Mouse (Mus musculus): Measurements from ENCODE around the gene Msh3.

The Msh3 gene

DNA sequence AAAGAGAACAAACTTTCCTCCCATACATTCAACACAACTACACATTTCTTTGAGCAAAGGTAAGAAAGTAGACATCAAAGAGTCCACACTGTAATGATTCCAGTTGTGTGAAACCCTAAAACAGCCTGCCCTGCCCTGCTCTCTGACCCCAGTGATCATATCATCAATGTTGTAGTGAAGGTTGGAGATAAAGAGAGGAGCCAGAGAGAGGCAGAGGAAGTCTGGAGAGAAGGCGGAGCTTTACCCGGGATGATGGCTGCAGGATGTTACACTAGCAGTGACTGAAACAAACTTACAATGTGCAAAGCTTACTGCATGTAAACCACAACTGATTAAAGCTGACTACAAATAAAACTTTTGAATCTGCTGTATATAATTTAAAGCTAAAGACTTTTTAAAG, 26.8 kb downstream of the Msh3 start:
- DNase-seq: no peak

DNA sequence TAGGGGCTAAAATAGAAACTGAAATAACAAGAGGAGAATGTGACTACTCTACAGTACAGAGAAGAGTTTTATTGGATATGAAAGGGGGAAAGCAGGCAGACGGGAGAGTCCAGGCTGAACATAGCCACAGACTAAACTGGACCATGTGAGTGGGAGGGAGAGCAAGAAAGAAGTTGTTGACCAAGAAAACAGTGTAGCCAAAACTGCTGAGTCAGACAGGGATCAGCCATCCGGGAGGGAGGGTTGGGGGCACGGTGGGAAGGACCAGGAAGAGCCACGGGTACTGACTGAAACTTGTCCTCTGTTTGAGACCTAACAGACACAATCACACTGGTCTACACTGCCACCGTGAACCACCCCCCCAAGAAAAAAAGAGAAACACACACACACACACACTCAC, 28.8 kb downstream of the Msh3 start:
- no peak for DNase-seq

DNA sequence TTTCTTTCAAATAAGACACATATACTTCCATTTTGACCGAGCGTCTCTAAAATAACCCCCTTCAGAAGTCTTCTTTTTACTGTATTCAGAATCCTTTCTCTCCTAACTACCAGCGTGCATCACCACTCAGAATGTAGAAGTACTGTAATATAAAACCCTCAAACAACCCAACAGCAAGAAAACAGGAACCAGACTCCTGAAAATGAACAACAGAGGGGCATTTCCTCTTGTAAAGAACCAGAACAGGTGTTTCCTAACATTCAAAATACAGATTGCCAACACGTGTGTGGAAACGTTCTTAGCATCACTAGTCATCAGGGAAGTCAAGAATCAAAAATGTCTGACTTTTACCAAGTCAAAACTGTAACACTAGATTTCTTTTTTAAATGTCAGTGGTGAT, 34.0 kb downstream of the Msh3 start:
- no peak for DNase-seq

DNA sequence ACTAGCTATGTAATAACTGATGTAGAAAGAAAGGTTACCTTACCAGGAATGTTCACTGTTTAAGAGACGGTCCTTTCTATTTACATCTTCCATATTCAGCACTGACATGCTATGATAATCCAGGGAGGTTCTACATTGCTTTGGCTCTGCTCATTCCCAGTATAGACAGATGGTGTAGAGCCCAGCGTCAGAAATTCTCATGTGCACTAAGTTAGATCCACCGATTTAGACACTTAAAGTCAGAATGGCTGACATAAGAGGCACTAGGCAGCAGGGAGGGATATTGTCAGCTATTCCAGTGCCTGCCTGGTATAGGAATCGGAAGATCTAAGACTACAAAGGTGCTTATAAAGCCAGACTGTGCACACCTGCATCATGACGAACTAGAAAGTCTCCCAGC, 40.2 kb downstream of the Msh3 start:
- DNase-seq: no peak

DNA sequence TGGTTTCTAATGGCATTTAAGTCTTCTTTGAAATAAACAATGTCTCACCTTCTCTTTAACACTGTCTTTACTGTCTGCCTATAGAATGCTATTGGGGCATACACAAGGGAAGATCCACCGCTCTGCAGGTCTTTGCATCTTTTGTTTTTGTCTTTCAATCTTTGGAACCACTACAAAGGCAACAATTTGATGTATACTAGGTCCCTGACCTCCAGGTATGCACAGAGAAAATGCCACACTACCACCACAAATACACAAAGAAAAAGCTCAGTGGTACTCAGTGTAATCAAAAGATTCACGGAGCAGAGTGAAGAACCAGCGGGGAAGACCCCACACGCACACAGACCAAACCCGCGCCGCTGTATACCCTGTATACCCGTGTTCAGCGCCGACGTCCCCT, 49.1 kb downstream of the Msh3 start, which contains the start of gene Gm20379:
Gene Gm20379 (plus strand): TSS at position 301 of the 400 bp plus-strand sequence.
- no peak for DNase-seq

DNA sequence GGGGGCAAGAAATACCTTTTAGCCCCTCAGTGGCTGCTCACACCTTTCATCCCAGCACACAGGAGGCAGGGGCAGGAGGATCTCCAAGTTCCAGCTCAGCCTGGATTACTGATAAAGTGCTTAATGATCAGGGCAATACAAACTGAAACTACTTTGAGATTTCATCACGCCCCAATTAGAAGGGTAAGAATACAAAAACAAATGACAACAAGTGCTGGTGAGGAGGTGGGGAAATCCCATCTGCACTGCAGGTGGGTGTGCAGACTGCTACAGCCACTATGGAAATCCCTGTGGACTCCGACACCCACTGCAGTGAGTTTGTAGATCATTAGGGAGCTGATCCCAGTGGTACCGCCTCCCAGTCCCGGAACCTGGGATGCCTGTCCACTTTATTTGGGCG, 50.5 kb downstream of the Msh3 start:
- no peak for DNase-seq

DNA sequence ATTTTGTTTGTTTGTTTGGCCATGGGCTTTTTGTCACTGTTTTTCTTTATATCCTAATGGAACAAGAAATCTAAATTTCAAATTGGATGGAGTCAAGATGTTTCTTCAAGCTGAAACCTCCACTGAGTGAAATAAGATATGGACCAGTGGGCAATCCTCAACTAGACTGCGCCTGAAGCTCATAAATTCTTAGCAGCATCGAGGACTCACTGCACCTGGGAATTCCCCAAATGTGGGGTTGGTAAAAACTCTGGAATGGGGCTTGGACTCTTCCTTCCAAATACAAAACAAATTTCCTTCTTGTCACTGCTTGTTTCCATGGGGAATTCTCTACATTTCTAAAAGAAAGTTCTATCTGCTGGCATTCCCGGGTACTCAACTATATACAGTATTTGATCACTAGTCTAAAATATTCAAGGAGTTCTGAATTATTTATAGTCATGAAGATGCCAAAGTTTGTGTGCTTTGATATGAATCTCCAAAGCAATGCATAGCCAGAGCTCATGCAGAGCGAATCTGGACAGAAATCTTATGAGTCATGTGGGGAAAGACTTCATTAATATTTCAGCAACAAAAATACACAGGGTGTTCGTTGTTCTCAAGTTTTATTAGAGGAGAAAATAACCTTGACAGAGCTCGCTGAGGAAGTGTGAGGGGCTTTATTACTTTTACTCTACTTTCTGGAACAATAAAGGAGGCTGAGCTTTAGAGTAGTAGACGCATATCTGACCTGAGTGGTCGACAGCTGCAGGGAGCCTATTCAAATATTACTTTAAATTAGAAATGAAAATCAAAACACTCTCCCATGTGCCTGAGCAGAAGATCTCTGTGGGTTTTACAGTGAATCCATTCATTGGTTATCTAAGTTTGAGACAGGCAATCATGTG, 51.5 kb downstream of the Msh3 start:
- no peak for DNase-seq

DNA sequence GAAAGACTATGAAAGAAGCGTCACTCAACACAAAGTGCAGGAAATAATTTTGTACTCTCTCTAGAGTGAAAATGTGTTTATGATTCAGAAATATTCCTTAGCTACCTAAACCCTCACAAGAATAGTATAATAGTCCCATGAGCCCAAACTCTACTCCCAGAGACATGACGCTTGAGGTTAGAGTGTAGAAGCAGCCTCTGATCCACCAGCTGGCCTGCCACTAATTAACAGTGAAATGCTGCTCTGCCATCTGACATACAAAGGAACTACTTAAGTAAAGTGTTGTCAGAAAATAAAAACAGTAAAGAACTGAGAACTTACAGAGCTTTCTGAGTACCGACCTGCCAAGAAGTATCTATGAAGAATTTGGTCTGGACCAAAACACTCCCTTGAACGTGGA, 52.3 kb downstream of the Msh3 start:
- DNase-seq: no peak

DNA sequence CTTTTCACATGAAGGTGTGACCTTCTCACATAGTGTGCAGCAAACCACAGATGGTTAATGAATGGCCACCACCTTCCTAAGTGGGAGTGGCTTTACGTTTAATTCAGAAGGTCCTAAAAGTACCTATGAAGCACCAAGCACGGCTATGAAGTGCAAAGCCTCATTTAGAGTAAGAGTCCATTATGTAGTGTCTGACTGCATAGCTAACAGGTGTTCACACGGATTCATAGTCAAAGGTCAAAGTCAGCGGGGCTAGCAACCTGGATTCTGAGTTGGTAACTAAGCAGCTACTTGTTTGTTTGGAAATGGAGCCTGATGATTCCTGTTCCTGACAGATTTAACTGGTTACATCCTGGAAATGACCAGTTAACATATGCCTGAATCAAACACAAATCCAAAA, 53.0 kb downstream of the Msh3 start:
- no peak for DNase-seq

DNA sequence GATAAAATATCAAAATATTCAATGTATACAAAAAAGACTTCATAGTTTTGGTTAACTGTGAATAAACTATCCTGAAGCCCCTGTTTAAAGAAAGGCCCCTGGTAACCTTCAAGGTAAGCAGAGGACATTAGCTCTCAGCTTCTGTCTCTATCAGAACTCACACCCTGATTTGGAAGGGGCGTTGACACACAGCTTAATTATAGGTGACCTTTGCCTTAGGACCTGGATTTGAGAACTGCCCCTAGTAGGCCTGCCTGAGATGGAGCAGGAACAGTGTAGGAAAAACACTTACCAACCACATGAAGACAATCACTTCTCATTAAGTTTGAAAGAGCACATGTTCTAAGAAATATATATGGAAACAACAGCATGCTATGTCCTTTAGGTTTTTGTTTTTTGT, 55.3 kb downstream of the Msh3 start:
- DNase-seq: no peak

DNA sequence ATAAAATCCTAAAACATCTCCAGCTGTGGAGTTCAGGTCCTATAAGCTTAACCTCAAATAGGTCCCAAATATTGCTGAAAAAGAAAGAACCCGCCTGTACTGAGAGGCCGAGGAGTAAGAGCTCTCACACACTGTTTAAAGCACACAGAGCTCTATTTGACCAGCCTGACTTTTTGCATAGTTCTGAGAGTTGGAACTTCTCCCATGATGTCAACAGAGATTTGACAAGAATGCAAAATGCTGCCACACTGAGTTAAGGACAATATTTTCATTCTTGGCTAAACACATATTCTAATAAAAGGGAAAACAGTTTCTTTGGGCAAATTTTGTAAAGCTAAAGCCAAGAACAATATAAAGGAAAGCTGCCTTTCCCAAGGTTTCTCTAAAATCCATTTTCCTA, 57.8 kb downstream of the Msh3 start:
- no peak for DNase-seq

DNA sequence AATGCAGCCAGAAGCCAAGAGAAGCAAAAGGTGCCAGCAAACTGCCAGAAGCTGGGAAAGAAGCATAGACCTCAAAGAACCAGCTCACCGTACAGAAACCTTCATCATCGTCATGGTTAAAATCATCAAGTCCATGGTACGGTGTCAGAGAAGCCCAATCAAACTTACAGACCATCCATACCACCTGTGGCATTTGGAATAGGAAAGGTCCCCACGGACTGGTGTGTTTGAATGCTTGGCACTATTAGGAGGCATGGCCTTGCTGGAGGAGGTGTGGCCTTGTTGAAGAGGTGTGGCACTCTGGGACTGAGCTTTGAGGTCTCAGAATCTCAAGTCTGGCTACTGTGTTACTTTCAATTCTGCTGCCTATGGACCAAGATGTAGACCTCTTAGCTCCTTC, 58.3 kb downstream of the Msh3 start:
- no peak for DNase-seq

DNA sequence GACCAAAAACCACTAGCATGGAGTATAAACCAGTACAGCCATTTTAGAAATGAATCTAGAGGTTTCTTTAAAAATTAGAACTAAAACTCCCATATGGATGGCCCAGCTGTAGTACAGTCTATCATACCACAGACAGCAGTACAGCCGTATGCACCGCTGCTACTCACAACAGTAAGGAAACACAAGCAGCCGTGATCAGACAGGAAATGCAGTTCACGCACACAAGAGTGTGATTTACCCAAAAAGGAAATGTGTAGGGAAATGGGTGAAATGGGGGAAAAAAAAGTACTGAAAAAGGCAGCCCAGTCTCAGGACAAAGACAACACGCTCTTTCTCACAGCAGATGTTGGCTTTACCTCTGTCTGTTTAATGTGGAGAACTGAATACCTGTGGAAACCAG, 60.9 kb downstream of the Msh3 start:
- DNase-seq: no peak

DNA sequence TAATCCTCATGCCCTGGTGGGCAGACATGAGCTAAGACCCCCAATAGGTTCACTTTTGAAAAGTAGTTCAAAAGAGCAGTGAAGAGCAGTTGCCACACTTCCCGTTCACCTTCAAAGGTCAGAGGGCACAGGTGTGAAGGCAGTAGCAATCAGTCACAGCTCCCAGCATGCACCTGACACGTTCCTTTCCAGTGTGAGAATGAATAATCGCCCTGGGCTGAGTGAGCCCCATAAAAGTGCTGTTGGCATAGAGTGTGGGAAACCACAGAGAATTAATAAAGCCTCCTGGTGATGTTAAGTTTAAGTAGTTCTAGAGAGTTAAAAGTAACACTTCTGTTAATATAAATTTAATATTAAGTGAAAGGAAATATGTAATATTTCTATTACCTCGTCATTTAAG, 63.2 kb downstream of the Msh3 start:
- DNase-seq: no peak

DNA sequence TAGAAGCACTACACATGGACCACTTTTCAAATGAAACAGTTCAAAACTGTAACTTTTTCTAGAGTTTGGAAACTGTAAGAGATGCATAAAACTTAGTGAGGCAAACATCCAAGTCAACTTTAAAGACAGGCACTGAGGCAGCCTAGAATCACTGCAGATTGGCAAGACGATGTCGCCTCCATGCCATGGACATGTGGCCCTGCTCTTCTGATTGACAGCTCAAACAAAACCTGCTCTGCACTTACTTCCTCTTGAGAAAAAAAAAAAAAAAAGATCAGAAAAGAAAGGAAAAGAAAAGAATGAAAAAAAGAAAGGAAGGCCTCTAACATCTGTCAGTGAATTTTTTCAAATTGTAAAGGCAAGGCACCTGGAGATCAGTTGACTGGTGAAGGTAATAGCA, 77.8 kb downstream of the Msh3 start:
- DNase-seq: no peak

DNA sequence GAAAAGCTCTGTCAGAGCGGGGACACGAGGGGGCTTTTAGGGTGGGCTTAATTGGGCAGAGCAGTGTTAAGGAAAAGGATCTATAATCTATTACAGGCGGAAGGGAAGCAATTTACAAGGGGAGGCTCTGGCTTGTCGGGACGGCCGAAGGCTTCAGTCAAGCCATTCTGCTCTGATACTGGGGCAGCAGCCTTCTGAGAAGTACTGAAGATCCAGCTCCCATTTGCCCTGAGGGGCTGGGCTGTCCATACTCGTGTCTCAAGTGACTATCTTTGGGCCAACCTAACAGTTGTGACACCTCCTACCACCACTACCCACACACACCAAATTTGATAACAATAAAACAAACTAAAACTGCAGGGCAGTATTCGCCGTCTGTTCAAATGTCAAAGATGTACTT, 79.5 kb downstream of the Msh3 start:
- no peak for DNase-seq

DNA sequence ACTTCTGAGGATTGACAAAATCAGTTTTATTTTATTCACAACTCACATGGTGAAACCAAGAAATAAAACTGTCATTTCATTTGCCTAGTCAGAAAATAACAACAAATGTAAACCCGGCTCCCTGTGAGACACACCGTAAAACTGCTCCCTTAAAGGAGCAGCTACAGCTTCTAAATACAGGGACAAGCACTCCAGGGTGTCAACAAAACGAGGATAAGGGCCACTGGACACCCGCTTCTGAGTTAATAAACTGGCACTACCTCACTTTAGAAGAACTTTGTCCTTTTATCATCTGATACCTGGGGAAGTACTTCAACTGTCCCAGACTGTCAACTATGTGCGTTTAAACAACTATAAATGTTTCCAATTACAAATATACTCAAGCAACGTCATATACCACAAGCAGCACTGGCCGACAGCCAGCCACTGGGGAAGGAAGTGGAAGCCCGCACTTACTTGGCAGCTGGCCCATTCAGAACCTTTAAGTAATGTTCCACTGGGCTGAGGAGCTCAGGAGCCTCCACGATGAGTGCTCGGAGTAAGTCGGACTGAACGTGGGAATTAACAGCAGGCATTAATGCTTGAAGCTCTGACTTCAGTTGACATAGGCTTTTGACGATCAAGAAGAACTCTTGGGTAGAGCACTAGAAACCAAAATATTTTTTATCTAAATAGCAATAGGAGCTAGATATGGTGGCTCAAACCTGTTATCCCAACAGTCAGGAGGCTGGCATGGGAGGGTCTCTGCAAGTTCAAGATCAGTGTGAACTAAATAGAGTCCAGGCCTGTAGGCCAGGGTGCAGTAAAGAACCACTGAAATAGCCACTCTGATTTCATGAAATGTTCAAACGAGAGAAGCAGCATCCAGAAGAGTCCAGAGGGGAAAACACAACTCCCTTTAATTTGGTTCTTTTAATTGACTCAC, 80.3 kb downstream of the Msh3 start:
- peak; percentile 30 to 52 for DNase-seq

DNA sequence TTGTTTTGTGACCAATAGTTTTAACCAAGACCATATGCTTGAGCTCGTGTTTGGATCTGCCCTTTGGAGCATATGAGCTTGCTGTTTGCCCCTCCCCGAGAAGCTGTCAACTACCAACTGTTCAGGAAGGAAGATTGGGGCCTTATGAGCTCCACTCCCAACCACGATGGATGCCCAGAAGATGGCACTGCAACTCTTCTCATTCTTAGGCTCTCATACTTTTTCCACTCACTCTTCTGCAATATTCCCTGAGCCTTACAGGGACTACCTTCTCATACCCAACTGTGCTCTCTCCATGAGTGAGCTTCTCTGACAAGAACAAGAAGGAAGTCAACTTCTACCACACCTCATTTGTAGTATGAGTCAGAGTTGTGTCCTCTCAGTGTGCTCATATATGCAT, 87.7 kb downstream of the Msh3 start:
- DNase-seq: no peak

DNA sequence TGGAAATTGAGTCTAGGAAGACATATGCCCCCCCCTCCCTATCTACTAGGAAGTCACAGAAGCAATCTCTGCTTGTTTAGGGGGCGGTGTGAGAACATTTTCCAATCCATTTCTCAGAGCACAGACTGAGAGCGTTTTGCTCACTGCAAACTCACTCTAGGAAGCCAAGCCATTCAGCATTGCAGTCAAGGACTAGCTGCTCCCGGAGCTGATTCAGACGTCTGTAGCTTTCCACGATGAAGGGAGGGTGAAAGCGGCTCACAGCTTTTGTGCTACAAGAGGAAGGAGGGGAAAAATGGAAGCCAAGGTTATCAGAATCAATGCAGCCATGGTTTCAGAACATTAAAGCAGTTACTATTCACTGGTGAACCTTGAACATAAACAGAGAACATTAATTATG, 91.2 kb downstream of the Msh3 start:
- DNase-seq: no peak

DNA sequence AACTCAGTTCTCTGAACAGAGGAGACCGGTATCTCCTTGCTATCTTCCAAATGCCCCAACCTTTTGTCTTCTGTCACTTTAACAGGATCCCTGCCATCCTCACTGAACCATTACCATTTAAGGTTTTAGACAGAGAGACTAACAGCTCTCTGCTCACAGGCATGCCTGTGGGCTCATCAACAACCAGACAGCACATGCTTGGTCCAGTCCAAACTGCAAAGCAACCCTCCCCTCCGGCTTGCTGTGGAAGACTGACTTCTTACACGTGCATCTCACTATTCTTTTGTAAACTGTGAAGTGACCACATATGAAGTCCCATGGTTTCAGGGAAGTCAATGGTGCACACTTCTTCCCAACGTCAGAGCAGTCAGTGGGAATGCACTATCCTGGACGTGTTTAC, 93.5 kb downstream of the Msh3 start:
- DNase-seq: no peak

DNA sequence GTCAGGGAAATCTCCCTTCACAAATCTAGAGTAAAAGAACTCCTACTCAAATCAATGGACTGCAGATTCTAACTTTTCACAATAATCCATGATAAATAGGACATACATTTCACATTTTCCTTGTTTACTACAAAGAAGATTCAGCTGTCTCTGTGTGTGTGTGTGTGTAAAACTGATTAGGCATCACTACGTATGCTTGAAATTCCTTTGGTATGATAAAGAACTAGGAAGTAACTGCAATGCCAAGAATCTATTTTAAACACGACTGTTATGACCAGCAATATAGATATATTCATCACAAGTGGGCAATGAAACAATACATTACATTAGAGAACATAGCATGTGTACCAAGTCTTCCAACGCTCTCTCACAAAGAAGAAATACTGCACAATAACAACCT, 99.3 kb downstream of the Msh3 start:
- DNase-seq: no peak

DNA sequence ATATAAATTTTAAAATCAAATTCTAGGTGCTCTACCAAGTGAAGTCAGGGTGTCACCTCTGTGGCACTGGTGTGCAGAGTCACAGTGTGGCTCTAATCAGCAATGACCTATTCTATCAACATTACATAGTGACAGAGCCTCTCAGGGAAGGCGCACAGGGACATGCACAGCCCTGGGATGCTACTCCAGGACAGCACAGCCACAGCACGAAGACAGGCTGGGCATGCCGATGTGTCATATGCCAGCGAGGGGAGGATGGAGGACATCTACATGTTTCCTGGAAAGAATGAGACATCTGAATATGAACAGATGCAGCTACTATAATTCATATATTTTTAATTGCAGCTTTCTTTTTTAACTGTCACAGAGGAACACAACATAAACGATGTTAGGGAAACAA, 101.0 kb downstream of the Msh3 start:
- no peak for DNase-seq

DNA sequence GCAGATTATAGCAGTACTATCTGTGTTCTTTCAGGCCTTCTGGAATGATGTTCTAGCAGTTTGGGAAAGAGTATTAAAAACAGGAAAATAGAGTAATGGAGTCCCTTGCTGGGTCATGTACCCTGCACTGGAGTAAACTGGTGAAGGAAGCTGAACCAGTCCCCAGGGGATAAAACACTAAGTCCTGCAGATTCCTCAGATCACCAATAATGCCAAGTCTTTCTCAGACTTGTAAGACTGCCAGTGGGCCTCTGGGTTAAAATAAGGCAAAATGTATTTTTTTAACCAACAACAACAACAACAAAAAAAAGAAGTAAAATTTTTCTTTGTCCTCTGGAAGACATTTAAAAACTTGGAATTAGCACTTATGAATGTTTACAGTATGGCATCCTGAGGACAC, 102.5 kb downstream of the Msh3 start:
- no peak for DNase-seq

DNA sequence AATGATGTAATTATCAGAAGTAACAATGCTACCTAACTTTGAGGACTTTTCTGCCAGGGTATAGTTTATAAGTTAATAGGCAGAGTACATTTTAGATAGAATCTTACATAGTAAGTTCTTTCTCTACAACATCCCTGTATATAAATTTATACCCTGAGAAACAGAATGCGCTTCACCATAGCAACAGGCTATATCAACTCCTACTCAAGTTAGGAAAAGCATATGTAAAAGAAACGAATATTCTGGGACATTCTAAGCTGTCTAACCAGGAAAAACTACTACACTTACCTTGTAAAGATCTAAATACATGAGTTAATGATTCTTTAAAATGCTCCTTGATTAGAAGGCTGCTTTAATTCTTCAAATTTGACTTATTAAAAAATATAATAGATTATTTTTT, 107.2 kb downstream of the Msh3 start:
- no peak for DNase-seq
